Mouse (Mus musculus): ENCODE results near the gene Ppp1cc.
"Not testable (repeated sequence)": the region's sequence is repeated elsewhere in the genome, so short reads cannot be mapped to it uniquely, and the experiment has no call there.

Gene Ppp1cc

DNA sequence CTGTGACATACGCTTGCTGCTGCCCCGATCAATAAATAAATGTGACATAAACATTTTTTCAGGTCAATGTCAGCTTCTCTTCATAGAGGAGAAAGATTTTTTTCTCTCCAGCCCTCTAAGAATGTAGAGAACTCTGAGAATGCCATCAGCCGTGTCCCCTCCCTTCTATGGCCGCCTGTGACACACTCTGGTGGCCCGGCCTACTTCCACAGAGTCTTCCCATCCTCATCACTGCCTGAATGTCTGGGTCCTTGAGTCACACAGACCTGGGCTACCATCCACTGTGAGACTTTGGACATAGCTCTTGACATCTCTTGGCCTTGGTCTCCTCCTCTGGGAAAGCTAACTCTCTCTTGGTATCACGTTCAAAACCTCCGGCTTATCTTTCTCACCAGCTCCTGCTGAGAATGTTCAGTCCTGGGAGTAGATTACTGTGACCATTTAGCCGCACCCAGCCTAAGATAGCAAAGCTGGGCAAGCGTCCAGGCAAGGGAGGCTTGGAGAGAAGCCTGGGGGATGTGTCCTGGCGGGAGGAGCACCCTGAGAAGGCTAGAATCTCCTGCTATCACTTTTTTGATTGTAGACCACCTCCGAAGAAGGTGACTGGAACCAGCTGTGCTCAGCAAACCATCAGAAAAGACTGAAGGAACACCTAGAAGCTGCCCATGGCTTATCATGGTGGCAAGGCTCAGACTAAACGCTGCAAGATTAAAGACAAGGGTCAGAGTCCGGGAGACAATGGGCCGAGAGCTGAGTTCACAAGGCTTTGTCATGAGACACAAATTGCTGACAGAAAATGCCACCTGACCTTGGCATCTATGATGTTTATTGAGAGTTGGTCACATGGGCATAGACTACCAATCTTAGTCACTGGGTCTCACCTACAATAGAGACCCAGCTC, 21.3 kb upstream of the Ppp1cc start:
- DNase-seq (ENCODE audit: low spot score), result peak; percentile 50

DNA sequence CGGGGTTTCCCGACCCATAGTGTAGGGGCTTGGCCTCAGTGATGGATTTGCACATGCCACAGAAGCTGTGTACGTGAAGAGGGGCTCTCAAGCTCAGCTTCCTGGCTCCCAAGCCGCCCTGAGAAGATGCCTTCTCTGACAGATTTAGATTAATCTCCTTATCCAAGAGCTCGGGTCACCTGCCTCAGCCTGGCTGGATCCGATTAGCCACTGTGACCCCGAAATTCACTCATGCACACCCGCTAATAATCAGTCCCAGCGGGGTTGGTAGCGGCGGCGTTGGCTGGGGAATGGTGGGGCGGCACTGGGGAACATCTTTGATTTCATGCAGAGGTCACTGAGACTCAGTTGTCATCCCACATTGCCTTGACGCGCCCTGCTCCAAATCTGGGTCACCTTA, 19.2 kb upstream of the Ppp1cc start:
- no peak for DNase-seq (ENCODE audit: low spot score)

DNA sequence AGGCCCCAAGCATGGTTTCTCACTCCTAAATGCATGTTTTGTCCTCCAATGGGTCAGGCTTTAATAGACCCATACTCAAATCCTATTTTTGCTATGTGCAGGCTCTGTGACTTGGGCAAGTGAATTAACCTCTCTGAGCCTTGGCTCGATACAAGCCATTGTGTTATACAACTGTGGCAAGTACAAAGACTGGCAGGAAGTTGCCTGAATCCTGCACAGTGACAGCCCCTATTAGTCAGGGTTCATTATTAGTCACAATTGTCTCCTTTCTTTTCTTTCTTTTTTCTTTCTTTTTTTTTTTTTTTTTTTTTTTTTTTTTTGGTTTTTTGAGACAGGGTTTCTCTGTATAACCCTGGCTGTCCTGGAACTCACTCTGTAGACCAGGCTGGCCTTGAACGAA, 18.3 kb upstream of the Ppp1cc start:
- DNase-seq (ENCODE audit: low spot score), result not testable (repeated sequence)

DNA sequence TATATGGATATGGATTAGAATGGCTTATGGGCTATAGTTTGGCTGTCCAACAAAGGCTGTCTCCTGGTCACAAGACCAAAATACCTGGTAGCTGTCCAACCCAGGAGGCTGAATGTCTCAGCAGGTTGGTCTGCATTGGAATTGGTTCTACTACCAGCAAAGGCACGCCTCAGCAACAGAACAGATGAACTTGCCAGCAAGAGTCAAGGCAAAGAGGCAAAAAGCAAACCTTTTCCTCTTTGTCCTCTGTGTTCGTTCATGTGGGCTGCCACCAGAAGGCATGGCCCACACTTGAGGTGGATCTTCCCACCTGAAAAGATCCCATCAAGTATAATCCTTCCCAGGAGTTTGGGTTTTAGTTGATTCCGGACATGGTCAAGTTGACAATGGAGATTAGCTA, 17.4 kb upstream of the Ppp1cc start, which contains the start of gene Ccdc63:
Gene Ccdc63 (minus strand): TSS at position 101 of the 400 bp plus-strand sequence.
- no peak for DNase-seq (ENCODE audit: low spot score)

DNA sequence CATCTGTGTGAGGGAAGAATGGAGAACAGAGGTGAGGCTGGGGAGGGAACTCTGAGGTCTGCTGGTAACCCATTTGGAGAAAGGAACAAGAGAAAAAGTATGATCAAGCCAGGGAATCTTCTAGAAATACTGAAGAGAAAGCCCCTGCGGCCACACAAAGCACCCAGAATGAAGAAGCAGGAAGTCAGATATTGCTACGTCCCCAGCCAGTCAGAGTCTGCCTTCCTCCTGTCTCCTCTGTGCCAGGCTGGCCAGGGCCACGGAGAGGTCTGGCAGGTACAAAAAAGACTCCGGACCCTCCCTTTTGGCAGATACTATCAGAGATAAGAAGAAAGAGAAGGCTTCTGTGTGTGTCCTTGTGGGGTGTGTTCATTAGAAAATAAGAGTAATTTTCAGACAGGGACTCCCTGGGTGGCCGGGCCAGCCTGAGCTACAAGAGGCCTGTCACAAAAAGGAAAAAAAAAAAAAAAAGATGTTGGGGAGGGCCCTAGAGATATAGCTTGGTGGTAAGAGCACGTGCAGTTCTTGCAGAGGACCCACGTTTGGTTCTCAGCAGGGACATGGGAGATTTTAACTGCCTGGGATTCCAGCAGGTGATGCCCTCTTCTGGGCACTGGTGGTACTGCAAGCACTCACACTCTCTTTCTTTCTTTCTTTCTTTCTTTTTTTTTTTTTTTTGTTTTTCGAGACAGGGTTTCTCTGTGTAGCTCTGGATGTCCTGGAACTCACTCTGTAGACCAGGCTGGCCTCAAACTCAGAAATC, 15.7 kb upstream of the Ppp1cc start:
- DNase-seq (ENCODE audit: low spot score), result no peak

DNA sequence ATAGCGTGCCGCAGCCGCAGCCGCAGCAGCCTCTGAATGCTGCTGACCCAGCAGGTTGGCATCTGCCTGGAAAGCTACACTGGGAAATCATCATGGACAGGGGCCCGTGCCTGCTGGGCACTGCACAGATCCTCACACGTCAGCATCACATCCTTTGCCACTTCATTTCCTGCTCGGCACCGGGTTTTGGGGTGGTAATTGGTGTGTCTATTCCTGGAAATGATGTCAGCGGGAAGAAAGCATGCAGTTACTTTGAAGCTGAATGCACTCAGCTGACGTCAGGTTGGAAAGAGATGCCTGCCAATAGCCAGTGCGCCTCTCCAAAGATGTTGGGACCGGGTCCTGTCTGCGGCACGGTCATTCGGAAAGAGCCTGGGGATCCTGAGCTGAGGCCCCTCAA, 14.5 kb upstream of the Ppp1cc start:
- DNase-seq (ENCODE audit: low spot score), result no peak

DNA sequence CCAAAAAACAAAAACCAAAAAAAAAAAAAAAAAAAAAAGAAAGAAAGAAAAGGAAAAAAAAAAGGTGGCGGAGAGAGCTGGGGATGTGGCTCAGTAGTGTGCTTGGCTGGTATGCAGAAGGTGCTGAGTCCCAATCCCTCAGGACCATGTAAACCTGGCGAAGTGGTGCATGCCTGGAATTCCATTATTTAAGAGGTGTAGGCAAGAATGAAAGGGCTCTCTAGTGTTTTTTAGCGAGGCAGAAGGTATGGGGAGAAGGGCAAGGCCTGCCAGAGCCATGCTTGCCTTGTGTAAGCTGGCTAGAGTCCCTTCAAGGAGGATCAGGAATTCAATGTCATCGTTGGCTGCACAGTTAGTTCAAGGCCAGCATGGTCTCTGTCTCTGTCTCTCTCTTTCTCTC, 13.3 kb upstream of the Ppp1cc start:
- no peak for DNase-seq (ENCODE audit: low spot score)

DNA sequence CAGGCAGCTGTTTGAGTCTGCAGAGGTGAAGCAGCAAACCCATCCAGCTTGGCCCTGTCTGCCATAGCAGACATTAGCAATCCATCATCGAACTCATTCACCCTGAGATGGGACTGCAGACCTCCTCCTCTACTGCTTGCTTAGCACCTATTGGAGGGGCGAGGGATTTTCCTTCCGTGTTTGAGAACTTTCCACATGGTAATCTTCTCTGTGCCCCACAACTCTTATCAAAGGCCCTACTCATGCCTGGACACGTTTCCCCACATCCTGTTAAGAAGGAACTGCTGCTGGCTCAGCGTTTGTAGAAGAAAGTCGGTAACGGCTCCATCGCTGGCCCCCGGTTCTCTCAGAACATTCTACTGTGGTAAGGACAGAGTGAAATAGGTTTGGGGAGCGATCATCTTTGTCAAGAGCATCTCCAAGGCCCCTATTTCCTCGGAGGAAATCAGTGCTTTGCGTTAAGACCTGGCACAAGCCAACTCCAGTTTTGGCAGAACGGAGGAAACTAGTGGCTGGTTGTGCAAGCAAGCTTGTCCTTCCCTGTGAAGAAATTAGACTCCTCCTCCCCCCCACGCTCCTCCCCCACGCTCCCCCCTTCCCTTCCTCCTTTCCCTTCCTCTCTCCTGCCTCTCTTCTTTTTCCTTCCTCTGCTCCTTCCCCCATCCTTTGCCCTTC, 12.6 kb upstream of the Ppp1cc start:
- peak; percentile 49 for DNase-seq (ENCODE audit: low spot score)

DNA sequence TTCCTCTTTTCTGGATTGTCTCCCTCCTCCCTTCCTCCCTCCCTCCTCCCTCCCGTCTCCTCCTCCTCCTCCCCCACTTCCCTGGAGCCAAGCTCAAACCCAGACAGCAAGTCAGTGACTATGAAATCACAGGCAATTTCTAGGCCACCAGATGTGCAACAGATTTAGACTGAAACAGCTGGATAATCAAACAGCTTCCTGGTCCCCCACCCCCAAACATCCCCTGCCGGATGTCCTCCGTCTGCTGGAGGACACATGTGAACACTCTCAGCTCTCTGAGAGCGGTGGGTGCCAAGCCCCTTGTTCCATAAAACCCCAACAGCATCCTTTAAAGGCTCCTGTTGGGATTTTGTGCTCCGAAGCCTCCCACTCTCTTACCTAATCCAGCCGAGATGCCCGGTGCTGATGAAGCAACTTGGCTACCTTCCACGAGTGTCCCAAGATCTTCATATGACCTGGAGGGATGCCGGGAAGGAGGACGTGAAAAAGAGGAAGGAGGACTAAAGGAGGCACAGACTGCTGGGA, 12.0 kb upstream of the Ppp1cc start:
- DNase-seq (ENCODE audit: low spot score), result peak; percentile 50

DNA sequence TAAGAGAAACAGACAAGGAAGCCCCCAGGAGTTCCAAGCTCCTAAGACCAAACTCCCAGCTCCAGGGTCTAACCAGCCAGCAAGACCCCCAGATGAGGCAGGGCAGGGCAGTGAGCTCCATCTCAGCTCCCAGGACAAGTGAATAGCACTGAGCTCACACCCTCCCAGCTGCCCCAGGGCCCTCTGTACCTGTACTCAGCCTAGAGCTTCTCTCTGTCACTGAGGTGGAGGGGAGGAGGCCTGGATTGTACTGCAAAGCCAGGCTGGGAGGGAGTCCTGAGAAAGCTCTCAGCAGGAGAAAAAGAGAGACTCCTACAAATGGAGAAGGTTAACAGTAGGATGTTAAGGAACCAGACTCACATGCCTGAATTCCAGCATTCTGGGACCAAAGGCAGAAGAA, 11.5 kb upstream of the Ppp1cc start:
- DNase-seq (ENCODE audit: low spot score), result no peak

DNA sequence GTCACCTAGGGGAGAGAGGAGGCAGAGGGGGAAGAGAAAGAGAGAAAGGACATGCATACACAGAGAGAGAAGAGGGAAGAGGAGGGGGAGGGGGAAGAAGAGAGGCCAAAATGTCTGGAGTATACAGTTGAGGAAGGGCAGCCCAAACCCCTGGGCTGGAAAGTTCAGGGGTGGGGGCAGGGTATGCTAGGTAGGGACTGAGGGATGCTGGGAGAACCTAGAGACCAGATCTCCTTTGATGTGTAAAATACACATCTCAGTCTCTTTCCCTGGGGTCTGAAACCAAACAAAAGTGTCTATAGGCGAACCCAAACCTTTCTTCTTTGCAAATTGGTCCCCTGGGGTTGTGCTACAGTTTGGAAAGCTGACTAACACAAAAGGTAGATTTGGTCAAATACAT, 10.0 kb upstream of the Ppp1cc start:
- DNase-seq (ENCODE audit: low spot score), result no peak

DNA sequence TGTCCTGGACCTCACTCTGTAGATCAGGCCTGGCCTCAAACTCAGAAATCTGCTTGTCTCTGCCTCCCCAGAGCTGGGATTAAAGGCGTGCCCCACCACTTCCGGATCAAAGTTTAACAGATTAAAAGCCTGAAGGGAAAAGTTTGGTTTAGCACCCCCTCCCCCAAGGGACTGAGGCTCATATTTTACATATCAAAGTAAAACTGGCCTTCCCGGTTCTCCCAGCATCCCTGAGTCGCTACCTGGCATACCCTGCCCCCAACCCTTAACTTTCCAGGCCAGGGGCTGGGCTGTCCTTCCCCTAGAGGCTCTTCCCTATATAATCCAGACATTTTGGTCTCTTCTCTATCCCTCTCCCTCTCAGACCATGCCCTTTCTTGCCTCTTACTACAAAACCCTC, 8.8 kb upstream of the Ppp1cc start:
- no peak for DNase-seq (ENCODE audit: low spot score)

DNA sequence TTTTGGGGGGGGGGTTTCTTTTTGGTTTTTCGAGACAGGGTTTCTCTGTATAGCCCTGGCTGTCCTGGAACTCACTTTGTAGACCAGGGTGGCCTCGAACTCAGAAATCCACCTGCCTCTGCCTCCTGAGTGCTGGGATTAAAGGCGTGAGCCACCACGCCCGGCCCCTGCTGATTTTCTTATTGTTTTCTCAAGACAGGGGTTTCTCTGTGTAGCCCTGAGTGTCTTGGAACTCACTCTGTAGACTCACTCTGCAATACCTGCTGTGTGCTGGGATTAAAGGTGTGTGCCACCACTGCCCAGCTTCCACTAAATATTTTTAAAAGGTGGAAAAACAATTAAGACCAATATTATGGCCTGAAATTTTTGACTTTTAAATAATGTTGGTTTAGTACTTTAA, 5.6 kb upstream of the Ppp1cc start:
- DNase-seq (ENCODE audit: low spot score), result not testable (repeated sequence)

DNA sequence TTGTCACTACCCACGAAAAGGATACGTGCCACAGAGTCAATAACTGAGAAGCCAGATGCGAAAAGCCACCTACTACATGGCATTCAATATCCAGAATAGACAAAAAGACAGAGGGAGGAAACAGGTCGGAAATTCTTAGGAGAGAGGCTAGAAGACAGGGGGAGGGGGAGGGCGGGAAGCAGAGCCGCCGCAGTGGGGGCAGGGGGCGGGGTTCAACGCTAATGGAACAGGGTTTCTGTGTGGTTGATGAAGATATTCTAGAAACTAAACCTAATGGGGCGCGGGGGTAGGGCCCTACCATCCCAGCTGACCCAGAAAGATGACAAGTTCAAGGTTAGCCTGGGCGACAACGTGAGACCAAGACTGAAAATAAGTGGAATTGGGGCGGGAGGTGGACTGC, 4.1 kb upstream of the Ppp1cc start:
- DNase-seq (ENCODE audit: low spot score), result no peak

DNA sequence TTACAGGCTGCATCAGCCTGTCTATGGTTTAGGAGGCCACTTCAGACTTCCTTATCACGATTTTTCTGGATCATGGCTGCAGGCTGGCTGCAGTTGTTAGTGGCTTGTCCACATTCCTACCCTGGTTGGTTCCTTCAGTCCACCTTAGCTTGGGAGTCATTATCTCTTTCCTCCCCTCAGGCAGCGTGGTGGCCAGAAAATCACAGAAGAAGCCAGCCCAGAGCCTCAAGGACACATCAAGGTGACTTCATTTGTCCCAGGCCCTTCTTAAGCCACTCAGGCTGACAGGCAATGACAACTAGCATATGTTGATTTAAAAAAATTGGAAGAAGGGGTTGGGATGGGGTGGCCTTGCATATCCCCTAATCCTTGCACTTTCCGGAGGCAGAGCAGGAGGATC, 3.3 kb upstream of the Ppp1cc start:
- no peak for DNase-seq (ENCODE audit: low spot score)

DNA sequence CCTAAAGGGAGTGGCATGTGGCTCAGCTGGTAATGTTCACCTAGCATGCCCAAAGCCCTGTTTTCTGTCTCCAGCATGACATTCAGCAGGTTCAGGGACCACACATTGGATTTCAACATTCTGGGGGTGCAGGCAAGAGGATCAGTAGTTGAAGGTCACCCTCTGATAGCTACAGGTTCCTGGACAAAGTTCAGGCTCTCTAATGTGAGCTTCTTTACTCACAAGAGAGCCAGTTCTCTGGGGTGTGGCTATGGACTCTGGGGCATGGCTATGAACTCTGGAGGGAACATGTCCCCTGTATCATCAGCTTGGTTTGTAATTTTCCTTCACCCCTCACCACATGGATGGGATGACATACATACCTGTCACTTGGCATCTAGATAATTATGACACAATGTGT, 2.5 kb upstream of the Ppp1cc start:
- DNase-seq (ENCODE audit: low spot score), result no peak

DNA sequence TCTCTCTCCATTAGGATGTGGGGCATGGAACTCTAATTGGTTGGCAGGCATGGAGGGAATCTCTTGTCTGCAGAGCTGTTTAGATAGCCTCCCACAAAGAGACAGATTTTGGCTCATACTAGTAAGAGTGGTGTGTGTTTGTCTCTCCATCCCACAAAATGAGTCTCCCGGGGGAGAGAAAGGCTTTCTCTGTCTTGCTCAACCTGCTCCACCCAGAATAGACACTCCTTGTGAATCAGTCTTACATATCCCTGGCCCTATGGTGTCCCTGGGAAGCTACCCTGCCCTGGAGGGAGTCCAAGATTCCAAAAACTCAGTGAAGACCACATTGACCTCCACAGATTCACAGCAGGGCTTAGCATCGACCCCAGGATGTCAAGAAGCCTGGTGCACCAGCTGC, 1.6 kb upstream of the Ppp1cc start:
- no peak for DNase-seq (ENCODE audit: low spot score)

DNA sequence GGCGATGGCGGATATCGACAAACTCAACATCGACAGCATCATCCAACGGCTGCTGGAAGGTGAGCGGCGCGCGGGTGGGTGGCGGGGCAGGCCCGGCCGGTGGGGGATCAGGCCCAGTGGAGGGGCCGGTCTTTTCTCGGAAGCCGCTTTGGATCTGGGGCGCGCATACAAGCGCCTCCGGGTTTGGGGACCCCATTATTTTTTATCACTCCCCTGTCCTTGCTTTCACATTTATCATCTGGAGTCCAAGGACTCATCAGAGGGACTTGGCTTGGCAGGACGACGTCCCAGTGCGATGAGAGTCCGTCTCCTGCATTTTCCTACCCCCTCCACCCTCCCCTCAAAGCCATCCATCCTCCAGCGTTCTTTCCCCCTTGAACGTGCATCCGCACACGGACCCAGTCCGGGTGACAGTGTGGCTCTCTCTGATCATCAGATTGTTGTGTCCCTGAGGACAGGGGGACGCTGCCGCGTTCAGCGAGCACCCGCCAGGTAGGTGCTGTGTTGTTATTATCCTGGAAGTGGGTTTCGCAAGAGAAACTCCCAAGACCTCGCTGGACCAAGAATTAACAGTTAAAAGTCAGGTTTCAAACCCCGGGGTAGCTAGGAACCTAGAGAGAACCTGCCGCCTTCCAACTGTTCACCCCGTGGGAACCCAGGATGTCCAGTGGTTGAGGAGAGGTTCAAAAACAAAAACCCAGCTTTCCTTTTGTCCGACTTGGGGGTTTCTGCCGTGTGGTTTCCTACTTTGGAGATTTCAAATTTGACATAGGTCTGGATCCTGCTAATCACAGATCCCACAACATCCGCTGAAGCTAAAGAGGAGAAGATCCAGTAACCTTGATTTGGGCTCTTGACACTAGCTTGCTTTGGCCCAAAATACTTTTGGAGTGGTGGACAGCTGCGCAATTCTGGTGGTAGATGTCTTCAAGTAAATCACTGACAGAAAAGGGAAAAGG, 758 bp downstream of the Ppp1cc start:
- no peak for DNase-seq (ENCODE audit: low spot score)

DNA sequence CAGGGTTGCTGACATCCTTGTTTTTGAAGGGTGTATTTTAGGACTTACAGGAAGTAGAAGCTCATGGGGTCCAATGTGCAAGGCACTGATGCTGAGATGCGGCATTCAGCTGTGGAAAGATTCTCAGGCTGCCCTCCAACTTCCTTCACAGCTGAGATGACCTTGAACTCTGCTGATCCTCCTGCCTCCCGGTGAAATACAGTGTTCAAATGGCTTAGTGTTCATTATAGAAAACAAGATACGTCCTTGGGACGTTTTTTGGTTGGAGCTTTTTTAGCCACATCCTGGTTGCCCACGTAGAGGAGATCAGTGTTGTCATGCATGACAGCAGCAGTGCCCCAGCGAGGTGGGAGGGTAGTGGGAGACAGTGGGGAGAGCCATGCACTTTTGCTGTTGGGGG, 5.1 kb downstream of the Ppp1cc start:
- DNase-seq (ENCODE audit: low spot score), result no peak

DNA sequence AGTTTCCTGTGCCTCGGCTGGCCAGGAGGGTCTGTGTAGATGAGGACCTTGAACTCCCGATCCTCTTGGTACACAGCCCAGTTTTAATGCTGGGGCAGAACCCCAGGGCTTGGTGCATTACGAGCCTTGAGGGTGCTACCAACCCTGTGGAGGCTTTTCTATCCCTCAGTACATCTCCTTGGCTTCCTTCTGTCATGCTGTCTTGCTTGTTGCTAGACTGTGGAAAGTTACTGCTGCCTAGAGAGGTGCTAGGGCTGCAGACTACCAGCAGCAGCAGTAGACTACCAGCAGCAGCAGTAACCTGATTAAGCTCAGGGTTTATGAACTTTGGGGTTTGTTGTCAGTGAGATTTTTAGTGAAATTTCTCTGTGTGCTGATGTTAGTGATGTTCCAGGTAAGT, 5.9 kb downstream of the Ppp1cc start:
- DNase-seq (ENCODE audit: low spot score), result no peak

DNA sequence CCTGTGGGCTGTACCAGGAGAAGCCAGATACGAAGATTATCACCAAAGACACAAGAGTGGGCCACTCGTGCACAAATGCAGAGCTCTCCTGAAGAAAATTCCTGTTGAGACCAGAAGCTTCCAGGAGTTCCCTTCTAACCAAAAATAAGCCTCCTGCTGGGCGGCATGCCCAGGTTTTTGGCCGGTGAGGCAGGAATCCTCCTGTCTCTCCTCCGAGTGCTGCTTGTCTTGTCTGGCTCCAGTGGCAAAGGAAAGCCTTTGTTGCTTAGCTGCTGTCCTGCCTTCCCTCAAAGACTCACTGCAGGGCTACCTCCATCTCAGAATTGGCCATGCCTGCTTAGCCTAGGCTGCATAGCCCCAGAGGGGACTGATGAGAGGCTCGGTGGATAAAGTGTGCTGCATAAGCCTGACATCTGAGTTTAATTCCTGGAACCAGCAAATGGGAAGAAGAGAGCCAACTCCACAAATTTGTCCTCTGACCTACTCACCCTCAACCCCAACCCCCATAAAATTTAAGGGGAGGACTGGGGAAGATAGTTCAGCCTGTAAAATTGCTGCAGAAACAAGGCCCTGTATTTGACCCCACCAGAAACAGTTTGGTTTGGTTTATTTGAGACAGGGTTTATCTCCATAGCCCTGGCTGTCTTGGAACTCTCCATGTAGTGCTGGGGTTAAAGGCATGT, 7.3 kb downstream of the Ppp1cc start:
- DNase-seq (ENCODE audit: low spot score), result no peak

Measured in urinary bladder, postnatal 25 days (tissue).